Mouse (Mus musculus) gonadal fat pad, adult 2 months (tissue): ENCODE measurements around the gene Fgf13. TPM values are rescaled to one million over a fixed set of nuclear protein-coding genes. Genes with fewer than 3 reads are reported as not detected.

Experiments
- DNase-seq: peaks from one replicate; pipeline ENCODE4 v3.0.0-alpha.2; 2012; ENCODE audit warnings: low read depth
- polyA plus RNA-seq: library from polyadenylated mRNA; depleted of rRNA; stranded (reverse); fragments of >200 nt; gene quantifications from 2 replicates; pipeline ENCODE4 v1.2.3, GENCODE M21; 2012

Fgf13 gene
- polyA plus RNA-seq, 1 experiment = 7.4 TPM

DNA sequence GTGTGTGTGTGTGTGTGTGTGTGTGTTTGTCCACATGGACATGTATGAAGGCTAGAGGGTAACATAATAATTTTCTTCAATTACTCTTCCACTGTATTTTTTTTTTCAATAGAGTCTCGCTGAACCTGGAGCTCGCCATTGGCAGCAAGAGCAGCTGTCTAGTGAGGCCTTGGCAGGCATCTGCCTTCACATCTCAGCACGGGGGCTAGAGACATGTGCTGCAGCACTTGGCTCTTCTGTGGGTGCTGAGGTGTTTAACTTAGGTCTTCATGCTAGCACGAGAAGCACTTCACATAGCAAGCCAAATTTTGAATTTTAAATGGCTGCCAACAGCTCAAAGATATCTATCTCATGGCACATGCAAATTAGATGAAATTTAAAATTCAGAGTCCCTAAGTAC is 380.9 kb downstream of the Fgf13 start:
- no peak for DNase-seq

- DNase-seq = no peak
Observed at GRCm38 (mm10) chrX:59182323-59182722, 385.5 kb downstream of the Fgf13 start.

DNA sequence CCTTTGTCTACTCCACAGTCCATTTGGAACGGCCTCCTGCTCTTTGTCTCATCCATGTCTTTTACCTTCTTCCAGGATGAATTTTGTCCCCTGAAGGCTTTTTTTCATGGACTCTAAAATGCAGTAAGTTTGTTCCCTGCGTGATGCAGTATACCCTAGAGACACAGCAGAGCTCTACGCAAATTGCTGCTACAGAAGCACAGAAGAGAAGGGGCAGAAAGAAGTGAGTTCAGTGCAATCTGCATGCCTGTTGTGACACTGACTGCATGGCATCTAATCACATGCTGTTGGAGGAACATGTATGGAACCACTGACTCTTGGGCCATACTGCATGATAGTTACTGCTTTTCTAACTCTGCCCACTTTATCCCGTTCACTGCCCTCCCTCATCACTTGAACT is 388.2 kb downstream of the Fgf13 start:
- DNase-seq = no peak

GRCm38 (mm10) chrX:59179081-59179596 is 388.7 kb downstream of the Fgf13 start:
- no peak for DNase-seq

DNA sequence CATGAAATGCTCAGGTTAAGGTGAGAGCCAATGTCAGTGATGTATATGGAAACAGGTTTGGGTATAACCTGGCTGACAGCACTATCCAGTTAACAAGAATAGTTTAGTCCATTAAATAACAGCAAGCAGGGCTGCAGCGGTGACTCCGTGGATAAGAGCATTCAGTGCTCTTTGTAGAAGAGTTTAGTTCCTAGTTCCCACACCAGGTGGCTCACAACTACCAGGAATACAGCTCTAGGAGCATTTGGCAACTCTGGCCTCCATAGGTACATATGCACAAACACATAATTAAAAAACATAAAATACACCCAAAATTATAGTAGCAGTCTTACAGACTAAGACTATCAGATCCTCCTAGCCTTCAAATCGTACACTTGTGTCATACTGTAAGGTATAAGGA is 390.2 kb downstream of the Fgf13 start:
- no peak for DNase-seq

DNA sequence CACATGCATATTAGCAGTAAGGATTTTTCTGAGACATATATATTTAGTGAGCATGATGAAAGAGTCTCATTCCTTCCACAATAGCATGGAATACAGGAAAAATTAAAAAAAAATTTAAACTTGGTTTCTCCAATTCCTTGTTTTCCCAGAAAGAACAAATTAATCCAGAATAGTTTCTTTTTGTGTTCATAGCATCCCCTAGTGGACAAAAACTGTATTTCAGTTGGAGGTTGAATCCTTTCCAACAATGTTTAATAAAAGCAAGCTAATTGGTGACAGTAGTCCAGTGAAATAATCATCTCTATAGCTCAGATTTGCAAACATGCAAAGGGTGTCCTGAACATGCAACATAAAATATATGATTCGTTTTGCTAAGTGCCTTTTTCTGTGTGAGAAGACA is 395.7 kb downstream of the Fgf13 start:
- DNase-seq = no peak

DNA sequence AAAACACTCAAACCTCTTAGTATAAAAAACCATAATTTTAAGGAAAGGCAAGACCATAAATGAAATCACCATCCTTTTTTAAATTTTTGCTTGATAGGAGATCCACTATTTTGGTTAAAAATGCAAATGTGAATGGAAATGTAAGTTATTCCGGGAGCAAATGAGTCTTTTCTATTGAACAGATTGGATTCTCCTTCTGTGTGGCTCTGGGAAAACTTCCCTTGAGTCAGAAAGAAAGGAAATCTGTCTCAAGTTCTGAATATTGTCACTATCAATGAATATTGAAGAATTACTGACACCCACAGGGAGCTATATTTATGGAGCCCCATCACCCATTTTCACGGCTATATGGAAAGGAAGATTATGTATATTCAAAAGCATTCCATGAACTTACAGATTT is 401.1 kb downstream of the Fgf13 start:
- no peak for DNase-seq

DNA sequence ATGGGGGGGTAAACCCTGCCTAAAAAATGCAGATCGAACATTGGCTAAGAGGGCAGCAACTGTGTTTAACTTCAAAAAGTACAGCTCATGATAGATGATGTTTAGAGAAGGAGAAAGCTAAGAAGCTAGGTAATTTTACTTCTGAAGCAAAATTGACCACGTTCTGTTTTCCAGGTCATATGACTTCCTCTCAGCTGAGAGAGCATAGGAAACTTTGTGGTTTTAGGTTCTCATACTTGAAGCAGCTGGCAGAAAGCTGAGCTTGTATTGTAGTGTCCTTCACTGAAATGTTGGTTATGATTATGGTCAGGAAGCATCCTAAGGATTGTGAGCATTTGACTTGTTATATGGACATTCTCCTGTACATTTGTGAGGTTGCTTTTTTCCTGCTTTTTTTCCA is 425.9 kb downstream of the Fgf13 start:
- DNase-seq = no peak

DNA sequence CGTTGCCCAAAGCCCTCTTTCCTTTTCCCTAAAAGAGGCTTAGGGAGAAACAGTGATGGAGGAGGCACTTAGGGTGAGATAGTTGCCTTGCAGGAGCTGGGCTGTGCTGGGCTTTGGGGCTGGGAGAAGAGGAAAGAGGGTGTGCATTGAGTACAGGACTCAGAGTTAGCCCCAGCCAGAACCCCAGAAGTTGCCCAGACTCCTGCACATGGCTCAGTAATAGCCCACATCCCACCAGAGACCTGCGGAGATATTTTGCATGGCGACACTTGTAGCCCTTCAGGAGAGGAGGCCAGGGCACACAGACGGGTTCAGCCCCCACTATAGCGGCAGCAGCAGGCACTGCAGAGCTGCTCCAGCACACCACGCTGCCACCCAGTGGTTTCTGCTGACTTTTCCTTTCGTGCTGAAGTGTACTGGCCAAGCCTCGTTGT is 432.9 kb downstream of the Fgf13 start:
- no peak for DNase-seq

GRCm38 (mm10) chrX:59134166-59134861 is 433.6 kb downstream of the Fgf13 start:
- no peak for DNase-seq

DNA sequence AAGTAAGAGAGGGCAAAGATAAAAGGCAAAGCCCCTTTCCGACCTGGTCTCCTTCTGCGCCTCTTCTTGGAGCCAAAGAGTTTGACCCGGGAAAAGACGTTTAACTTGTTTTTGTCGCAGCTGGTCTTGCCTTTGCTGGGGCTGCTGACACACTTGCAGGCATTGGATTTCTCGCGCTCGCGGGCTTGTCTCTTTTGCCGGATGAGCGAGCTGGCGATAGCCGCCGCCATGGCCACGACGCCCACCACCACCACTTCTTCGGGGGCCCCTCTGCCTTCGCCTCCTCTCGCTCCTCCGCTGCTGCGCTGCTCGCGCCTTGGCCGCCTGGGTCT is 434.1 kb downstream of the Fgf13 start:
- DNase-seq = no peak

- DNase-seq = no peak
Observed at GRCm38 (mm10) chrX:59133416-59133815, 434.5 kb downstream of the Fgf13 start.

- no peak for DNase-seq
Observed at GRCm38 (mm10) chrX:59126637-59127036, 441.2 kb downstream of the Fgf13 start.

- DNase-seq = no peak
Observed at GRCm38 (mm10) chrX:59113187-59113586, 454.7 kb downstream of the Fgf13 start.

GRCm38 (mm10) chrX:59085928-59086327 is 481.9 kb downstream of the Fgf13 start:
- DNase-seq = no peak

DNA sequence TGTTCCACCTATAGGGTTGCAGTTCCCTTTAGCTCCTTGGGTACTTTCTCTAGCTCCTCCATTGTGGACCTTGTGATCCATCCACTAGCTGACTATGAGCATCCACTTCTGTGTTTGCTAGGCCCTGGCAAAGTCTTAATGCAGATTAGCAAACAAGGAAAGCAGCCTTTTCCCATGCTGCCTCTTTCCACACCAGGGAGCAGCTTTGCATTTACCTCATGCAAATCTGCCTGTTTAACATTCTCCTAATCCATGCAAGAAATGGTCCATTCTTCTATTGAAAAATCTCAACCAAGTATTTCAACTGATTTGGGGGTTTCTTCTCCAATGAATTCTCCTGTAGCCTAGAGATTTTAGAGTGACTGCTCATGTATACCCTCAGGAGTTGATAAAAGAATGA is 487.4 kb downstream of the Fgf13 start:
- no peak for DNase-seq

DNA sequence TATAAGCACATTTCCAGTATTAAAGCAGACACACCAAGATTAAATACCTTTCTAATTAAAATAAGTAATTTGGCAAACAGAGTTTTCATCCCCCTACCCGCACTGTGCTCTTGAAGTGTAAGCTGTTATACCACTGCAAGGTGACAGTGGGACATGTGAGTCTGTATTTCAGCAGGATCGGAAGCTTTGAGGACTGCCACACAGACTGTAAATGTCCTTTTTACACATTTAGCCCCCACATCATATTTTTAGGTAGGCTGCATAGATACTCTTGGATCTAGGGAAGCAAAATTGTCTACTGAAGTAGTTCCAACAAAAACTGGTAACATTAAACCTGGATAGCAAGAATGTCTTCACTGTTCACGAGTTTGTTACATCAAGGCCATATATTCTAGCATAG is 495.8 kb downstream of the Fgf13 start:
- no peak for DNase-seq

DNA sequence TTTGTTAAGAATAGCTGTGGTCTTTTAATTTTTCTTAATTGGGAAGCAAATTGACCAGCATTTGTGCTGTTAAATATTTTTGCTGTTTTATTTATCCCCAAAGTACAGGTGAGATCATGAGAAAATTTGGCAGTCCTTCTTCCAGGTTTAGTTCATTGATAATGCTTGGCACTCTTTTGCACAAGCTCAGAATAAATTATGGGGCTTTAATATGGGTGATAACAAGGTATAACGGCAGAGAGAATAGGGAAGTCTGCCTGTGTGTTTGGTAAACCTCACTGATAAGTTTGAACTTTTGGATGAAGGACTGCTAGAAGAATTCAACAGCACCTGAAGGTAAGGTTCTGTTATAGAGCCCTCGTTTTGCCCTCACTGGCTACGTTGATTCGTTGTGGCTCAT is 504.7 kb downstream of the Fgf13 start:
- DNase-seq = no peak

DNA sequence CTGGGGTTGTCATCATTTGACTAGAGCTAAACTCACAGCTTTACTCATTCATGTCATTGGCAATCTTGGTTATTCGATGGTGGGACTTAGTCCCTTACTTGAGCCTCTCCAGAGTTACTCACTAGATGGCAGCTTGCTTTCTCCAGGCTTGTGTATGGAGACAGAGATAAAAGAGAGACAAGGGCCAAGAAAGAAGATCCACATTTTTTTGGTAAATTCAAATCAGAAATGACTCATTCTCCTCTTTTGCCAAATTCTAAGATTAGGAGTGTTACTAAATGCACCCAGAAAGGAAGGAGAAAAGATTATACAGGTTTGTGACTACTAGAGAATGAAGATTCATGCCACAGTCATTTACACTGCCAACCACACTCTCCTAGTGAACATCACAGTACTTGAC is 532.9 kb downstream of the Fgf13 start:
- DNase-seq = no peak
